Mouse (Mus musculus) kidney, embryonic 16.5 days (tissue): Measurements from ENCODE around the gene Ubxn1. TPM values are rescaled to one million over a fixed set of nuclear protein-coding genes. Genes with fewer than 3 reads are reported as not detected.
"Not testable (repeated sequence)": the region's sequence is repeated elsewhere in the genome, so short reads cannot be mapped to it uniquely, and the experiment has no call there.

Experiments used
- ATAC-seq: fragments of 200-750 bp; cut with Nextera tagmentation; 2 replicates; pipeline ENCODE4 v1.8.0; 2017; ENCODE audit warnings: moderate TSS enrichment; ENCODE audit not compliant: low FRiP score, low TSS enrichment
- H3K27ac ChIP-seq: fragments of 300-500 bp; sonication (generic); 2 replicates; pipeline ENCODE4 v1.5.1; 2014; ENCODE audit warnings: low read length
- H3K27me3 ChIP-seq: fragments of 300-500 bp; sonication (generic); 2 replicates; pipeline ENCODE4 v1.6.1; 2014; ENCODE audit warnings: low read length, control low read depth, mixed read lengths; ENCODE audit not compliant: insufficient read depth
- H3K36me3 ChIP-seq: fragments of 300-500 bp; sonication (generic); 2 replicates; pipeline ENCODE4 v1.6.1; 2014; ENCODE audit warnings: low read length, control low read depth, mixed read lengths; ENCODE audit not compliant: insufficient read depth
- H3K4me1 ChIP-seq: fragments of 300-500 bp; sonication (generic); 2 replicates; pipeline ENCODE4 v1.6.1; 2014; ENCODE audit warnings: low read length, control low read depth, mixed read lengths; ENCODE audit not compliant: insufficient read depth
- H3K4me2 ChIP-seq: fragments of 300-500 bp; sonication (generic); replicated peaks from 2 replicates; pipeline ENCODE4 v1.6.1; 2014; ENCODE audit warnings: low read depth, low read length
- H3K4me3 ChIP-seq: fragments of 300-500 bp; sonication (generic); 2 replicates; pipeline ENCODE4 v1.5.1; 2014; ENCODE audit warnings: mild to moderate bottlenecking, low read length
- H3K9ac ChIP-seq: fragments of 300-500 bp; sonication (generic); replicated peaks from 2 replicates; pipeline ENCODE4 v1.6.1; 2014; ENCODE audit warnings: low read length
- H3K9me3 ChIP-seq: fragments of 300-500 bp; sonication (generic); 2 replicates; pipeline ENCODE4 v1.6.1; 2016; ENCODE audit warnings: low read length, control low read depth
- WGBS: fragments of 180-500 bp; shearing (Covaris S2); extraction: QIAGEN DNeasy Blood & Tissue Kit; methylation state at CpG from one replicate; pipeline ENCODE4 v1.1.7; 2014; 5-methylcytosine and 5-hydroxymethylcytosine counted together
- polyA plus RNA-seq: library from polyadenylated mRNA; unstranded; fragments of >200 nt; fragmentation: Nextera tagmentation; extraction: Ambion mirVana; gene quantifications from 2 replicates; pipeline ENCODE4 v1.2.1, GENCODE M21; 2015

The Ubxn1 gene
- polyA plus RNA-seq, 1 experiment from 2014 or later: 197 TPM

DNA sequence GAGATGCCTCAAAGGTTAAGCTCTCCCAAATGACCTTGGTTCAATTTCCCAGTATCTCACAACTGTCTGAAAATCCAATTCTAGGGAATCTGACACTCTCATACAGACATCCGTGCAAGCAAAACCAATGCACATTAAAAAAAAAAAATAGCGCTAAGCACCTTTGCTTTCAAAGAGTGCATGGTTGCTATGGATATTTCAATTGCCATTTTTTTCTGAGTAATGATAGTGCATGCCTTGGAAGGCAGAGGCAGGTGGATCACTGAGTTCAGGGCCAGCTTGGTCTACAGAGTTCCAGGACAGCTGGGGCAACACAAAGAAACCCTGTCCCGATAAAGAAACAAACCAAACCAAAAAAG lies 9.7 kb downstream of the Ubxn1 start:
- H3K4me1 ChIP-seq: peaks cover 10% of the 10 kb centered on the region
- peak overlapping the region; percentile 92 for H3K4me3 ChIP-seq
- no peak overlapping the region for H3K27ac ChIP-seq
- no peaks in the 10 kb centered on the region for H3K9me3 ChIP-seq
- H3K36me3 ChIP-seq: peaks cover 18% of the 10 kb centered on the region
- peak overlapping the region; percentile 92 for H3K9ac ChIP-seq
- WGBS: 19% methylated on average over 3 of the region's 3 CpGs
- ATAC-seq: 0 out of 2 replicates have a peak, but pooled peaks have one; percentile 19
- H3K4me2 ChIP-seq: peak overlapping the region; percentile 83
- H3K27me3 ChIP-seq: no peaks in the 10 kb centered on the region

DNA sequence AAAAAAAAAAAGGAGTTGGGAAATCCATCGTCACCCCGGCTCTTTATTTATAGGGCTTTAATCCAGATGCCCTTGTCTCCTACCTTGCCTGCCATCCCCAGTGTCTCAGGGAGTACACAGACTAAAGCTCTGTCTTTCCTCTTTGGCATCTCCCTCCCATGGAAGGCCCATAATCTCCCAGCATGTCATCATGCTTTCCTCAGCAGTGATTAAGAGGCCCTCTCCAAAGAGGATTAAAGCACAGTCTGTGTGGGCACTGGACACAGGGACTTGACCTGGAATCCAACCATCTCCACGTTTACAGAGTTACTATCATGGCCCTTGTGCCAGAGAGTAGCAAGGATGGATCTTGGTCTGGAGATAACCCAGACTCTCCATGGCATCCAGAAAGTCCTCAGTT lies 12.3 kb downstream of the Ubxn1 start, which contains the start of the genes Lbhd1 and Gm49403:
Gene Lbhd1 (plus strand): TSS at position 117 of the 400 bp plus-strand sequence.
Gene Gm49403 (plus strand): TSS at position 315 of the 400 bp plus-strand sequence.
- Histone ChIP-seq H3K4me3 (no peak within 1 kb of the TSS), H3K27ac (no peak within 1 kb of the TSS), H3K4me1 (peaks cover 18% of the 10 kb centered on the region), H3K27me3 (no peaks in the 10 kb centered on the region), H3K36me3 (no peaks in the 10 kb centered on the region), H3K9me3 (no peaks in the 10 kb centered on the region), H3K9ac (no peak within 1 kb of the TSS), H3K4me2 (no peak within 1 kb of the TSS)
- ATAC-seq: no peak
- 87% methylated on average over 3 of the region's 3 CpGs for WGBS

DNA sequence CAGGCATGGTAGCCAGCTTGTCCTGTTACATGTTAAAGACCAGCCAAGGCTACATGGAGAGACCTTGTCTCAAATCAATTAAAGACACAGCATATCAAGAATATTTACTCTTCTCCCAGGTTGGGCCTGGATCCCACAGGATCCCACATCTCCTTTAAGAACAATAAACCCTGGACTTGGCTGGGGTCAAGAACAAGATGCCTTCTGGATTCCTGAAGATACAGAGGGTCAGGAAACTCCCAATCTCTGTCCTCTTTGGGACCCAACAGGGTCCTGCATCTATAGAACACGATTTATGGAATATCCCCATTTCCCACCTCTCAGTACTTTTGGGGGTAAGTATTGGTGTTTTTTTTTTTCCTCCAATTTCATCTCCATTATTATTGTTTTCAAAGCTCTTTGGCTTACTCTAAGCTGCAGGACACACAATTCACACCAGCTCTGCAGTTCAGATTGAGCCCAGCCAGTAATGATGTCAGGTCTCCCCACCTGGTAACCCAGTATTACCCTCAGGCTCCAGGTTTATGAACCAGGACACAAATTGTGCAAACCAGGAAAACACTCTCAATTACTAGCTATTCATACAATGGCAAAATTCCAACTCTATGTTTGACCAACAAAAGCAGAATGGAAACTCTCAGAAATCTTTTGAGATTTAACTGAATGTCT lies 15.8 kb downstream of the Ubxn1 start:
- Histone ChIP-seq H3K4me1 (peaks cover 17% of the 10 kb centered on the region), H3K27ac (peak overlapping the region; percentile 86), H3K9me3 (no peaks in the 10 kb centered on the region), H3K36me3 (peaks cover 13% of the 10 kb centered on the region; the same call in 1 of the 2 replicates), H3K4me2 (peak overlapping the region; percentile 88), H3K4me3 (peak overlapping the region; percentile 81; the same call in 1 of the 2 replicates), H3K9ac (peak overlapping the region; percentile 92), H3K27me3 (no peaks in the 10 kb centered on the region)
- ATAC-seq: no peak
- WGBS: 54% methylated on average over 1 of the region's 1 CpGs

DNA sequence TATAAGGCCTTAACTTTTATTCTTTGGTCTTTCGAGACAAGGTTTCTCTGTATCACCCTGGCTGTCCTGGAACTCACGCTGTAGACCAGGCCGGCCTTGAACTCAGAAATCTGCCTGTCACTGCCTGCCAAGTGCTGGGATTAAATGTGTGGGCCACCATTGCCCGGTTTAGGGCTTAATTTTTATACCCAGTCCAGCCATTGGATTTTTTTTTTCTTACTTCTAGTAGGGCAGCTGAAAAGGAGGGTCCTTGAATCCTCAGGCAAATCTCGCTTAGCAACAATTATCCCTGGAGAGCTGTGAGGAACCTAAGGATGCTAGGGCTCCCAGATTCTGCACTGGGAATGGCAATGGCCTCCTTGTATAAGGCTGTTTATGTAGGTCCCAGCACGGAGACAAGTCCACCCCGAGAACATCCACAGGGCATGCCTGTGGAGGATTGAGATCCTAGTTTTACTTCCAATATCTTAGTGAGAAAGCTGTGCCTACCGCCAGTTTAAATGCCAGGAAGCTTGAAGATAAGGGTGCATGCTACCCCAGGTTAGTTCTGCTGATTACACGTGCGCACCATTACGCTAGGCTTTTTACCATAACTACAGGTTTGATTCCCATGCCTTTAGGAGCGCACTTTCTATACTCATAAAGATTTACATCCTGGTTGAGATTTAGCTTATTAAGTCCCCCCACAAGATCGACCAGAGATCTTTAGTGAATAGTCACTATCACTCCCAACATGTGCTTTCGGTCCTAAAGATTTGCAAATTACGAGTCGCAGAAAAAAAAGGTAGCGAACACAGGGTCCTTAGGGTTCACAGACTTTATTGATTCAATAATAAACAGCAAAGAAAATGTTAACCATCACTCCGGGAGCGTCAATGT lies 16.5 kb downstream of the Ubxn1 start:
- no peaks in the 10 kb centered on the region for H3K27me3 ChIP-seq
- WGBS: 15% methylated on average over 19 of the region's 19 CpGs
- peak overlapping the region; percentile 81 for H3K4me3 ChIP-seq
- no peak for ATAC-seq
- H3K9me3 ChIP-seq: no peaks in the 10 kb centered on the region
- H3K9ac ChIP-seq: peak overlapping the region; percentile 92
- H3K27ac ChIP-seq: peak overlapping the region; percentile 86
- H3K4me2 ChIP-seq: peak overlapping the region; percentile 88
- H3K36me3 ChIP-seq: peaks cover 13% of the 10 kb centered on the region; the same call in 1 of the 2 replicates
- peaks cover 17% of the 10 kb centered on the region for H3K4me1 ChIP-seq

DNA sequence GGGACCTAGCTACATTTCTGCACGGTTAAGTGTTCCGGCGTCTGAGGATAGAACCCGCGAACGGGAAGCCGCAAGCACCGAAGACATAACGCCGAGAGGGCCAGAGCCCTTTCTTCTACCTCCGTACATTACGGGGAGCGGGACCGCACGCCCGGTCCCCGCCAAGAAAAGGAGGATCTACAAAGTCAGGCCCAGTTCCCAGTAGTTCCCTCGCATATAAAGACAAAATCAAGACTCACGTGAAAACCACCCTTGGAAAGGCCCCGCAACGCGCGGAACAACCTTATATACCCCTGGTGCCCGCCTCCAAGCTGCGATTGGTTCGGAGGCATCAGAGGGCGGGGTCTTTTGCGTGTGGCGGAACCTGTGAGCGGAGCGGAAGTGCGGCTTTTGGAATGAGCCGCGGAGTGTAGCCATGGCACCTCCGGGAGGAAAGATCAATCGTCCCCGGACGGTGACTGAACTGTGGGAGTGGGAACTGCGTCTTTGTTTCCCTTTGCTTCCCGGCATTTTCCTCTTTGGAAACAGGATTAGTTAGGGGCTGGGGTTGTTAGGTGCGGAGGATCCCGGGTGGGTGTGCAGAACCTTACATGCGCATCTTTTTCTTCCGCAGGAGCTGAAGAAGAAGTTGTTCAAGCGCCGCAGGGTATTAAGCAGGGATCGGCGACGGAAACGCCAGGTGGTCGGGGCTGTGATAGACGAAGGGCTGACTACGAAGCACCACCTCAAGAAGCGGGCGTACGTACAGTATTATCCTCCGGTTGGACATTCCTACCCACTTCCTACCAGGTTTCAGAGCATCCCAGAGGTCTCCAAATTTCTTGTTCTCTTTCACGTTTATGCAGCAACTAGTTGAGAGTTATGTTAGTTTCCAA lies 17.5 kb downstream of the Ubxn1 start, which contains the start of the genes 1810009A15Rik and Gm49416:
Gene 1810009A15Rik (plus strand): TSS at position 343 of the 875 bp plus-strand sequence.
Gene Gm49416 (plus strand): TSS at position 416 of the 875 bp plus-strand sequence.
- Histone ChIP-seq H3K4me1 (peaks cover 20% of the 10 kb centered on the region), H3K27ac (peak within 1 kb of the TSS; percentile 93), H3K4me2 (peak within 1 kb of the TSS; percentile 88), H3K36me3 (peaks cover 13% of the 10 kb centered on the region; the same call in 1 of the 2 replicates), H3K4me3 (peak within 1 kb of the TSS; percentile 81), H3K27me3 (no peaks in the 10 kb centered on the region), H3K9me3 (no peaks in the 10 kb centered on the region), H3K9ac (peak within 1 kb of the TSS; percentile 92)
- peak; percentile 95 for ATAC-seq
- WGBS: under 1% methylated on average over 58 of the region's 58 CpGs

DNA sequence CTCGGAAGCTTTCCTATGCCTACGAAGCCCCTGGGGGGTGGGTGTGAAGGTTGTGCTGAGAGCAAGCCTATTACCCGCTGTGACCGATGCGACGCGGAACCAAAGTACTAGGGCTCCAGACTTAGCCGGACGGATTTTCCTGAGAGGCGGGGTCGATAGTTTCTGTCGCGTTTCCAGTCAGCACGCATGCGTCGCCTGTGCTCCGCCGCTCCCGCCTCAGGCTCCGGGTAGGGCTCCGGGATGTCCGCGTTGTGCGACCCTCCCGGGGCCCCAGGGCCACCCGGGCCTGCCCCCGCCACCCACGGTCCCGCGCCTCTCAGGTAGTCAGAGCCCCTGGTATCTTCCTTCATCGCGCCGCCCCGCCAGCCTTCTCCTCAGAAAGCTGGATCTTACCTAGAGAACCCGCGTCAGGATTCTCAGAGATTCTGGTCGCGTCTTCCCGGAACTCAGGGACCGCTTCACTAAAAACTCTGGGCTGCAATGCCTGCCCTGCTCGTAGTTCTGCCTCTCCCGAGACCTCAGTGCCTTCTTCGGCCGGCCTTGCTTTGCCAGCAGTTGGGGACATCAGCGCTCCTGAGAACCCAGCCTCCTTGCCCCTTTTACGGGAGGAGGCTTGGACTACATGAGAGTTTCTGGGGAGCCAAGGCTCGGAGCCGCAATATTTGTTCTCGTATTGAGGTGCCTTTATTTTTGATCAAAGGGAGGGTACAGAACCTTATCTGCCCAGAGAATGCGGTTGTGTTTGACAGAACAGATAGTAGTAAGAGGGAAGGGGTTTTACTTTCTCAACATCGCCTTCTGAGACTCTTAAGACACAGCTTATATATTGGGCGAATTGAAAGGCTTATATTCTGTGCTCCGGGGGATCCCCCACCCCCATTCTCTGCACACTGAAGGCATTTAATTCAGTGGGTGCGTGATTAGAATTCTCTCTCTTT lies 21.8 kb downstream of the Ubxn1 start, which contains the start of gene Ints5:
Gene Ints5 (plus strand): TSS at position 177 of the 938 bp plus-strand sequence.
- ATAC-seq: peak; percentile 42
- H3K9ac ChIP-seq: peak within 1 kb of the TSS; percentile 96
- peaks cover 25% of the 10 kb centered on the region for H3K36me3 ChIP-seq
- H3K27ac ChIP-seq: peak within 1 kb of the TSS; percentile 84
- H3K4me1 ChIP-seq: peaks cover 24% of the 10 kb centered on the region
- peak within 1 kb of the TSS; percentile 85 for H3K4me3 ChIP-seq
- H3K9me3 ChIP-seq: no peaks in the 10 kb centered on the region
- H3K4me2 ChIP-seq: peak within 1 kb of the TSS; percentile 81
- 2% methylated on average over 54 of the region's 54 CpGs for WGBS
- H3K27me3 ChIP-seq: no peaks in the 10 kb centered on the region

DNA sequence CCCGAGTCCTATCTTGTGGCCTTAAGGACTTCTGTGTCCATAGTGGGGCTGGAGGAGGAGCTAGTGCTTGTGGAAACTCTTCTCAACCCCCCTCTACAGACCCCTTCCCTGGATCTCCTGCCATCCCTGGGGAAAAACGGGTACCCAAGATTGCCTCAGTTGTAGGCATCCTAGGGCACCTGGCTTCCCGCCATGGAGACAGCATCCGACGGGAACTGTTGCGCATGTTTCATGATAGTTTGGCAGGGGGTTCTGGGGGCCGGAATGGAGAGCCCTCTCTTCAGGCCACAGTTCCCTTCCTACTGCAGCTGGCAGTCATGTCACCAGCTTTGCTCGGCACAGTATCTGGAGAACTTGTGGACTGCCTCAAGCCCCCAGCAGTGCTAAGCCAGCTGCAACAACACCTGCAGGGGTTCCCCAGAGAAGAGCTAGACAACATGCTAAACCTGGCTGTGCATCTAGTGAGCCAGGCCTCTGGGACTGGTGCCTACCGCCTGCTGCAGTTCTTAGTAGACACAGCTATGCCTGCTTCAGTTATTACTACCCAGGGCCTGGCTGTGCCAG lies 24.2 kb downstream of the Ubxn1 start:
- H3K27ac ChIP-seq: no peak overlapping the region
- H3K9me3 ChIP-seq: no peaks in the 10 kb centered on the region
- H3K36me3 ChIP-seq: peaks cover 21% of the 10 kb centered on the region
- no peaks in the 10 kb centered on the region for H3K27me3 ChIP-seq
- no peak overlapping the region for H3K9ac ChIP-seq
- no peak overlapping the region for H3K4me2 ChIP-seq
- no peak for ATAC-seq
- WGBS: 93% methylated on average over 9 of the region's 9 CpGs
- peaks cover 26% of the 10 kb centered on the region for H3K4me1 ChIP-seq
- no peak overlapping the region for H3K4me3 ChIP-seq

DNA sequence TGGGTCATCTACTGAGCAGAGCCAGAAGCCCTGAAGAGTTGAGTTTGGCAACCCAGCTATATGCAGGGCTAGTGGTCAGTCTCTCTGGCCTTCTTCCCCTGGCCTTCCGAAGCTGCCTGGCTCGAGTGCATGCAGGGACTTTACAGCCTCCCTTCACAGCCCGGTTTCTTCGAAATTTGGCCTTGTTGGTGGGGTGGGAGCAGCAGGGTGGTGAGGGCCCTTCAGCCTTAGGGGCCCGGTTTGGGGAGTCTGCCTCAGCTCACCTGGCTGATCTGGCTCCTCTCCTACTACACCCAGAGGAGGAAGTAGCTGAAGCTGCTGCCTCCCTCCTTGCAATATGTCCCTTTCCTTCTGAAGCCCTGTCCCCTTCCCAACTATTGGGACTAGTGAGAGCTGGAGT lies 24.9 kb downstream of the Ubxn1 start:
- not testable (repeated sequence) for H3K4me2 ChIP-seq, H3K9ac ChIP-seq, H3K27ac ChIP-seq, H3K9me3 ChIP-seq, H3K4me3 ChIP-seq, H3K27me3 ChIP-seq, ATAC-seq
- peaks cover 26% of the 10 kb centered on the region for H3K4me1 ChIP-seq
- 74% methylated on average over 5 of the region's 5 CpGs for WGBS
- peaks cover 18% of the 10 kb centered on the region for H3K36me3 ChIP-seq
